Mouse (Mus musculus): Measurements from ENCODE around the gene Itpr2. TPM values are rescaled to one million over a fixed set of nuclear protein-coding genes. Genes with fewer than 3 reads are reported as not detected.

Gene Itpr2
- polyA plus RNA-seq, 1 experiment = 3.6 TPM

DNA sequence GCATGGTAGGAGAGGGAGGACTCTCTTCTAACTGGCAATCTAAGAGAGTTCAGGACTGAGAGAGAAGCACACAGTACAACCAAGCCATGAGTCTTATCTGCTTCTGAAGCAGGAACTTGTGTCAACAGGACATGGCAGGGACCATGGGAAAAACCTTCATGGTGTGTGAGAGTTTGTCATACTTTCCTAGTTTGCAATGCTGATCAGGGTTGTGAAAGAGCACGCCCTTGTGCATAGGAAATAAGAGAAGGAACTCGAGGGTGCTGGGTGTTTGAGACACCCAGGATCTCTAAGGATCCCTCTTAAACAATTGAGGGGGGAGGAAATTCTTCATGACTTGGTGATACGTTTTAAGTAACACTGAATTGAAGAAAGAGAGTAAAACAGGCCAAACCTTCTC, 172.9 kb downstream of the Itpr2 start:
- Histone ChIP-seq H3K4me3 (ENCODE audit: low read depth, low read length) (no peak overlapping the region), H3K36me3 (ENCODE audit: control insufficient read depth, insufficient read depth, low read length, poor library complexity, severe bottlenecking) (no peaks in the 10 kb centered on the region), H3K4me1 (ENCODE audit: control insufficient read depth, insufficient read depth, low read length) (no peaks in the 10 kb centered on the region), H3K9me3 (replicated peaks; ENCODE audit: control insufficient read depth, insufficient read depth, low read length, poor library complexity, severe bottlenecking) (0 out of 2 replicates have a peak, but pooled peaks cover 2% of the 10 kb centered on the region), H3K27ac (ENCODE audit: insufficient read depth, low read length) (no peak overlapping the region), H3K9ac (ENCODE audit: low read depth, poor library complexity, severe bottlenecking) (no peak overlapping the region), H3K27me3 (ENCODE audit: control insufficient read depth, insufficient read depth, low read length, poor library complexity, severe bottlenecking) (no peaks in the 10 kb centered on the region)
- TF ChIP-seq POLR2A (IDR thresholded peaks at IDR 0.05; ENCODE audit: insufficient read depth, low read length) (no peak), CTCF (IDR thresholded peaks at IDR 0.05; ENCODE audit: low read depth, low read length) (no peak), EP300 (IDR thresholded peaks at IDR 0.05; ENCODE audit: insufficient read depth, low read depth, low read length) (no peak)

DNA sequence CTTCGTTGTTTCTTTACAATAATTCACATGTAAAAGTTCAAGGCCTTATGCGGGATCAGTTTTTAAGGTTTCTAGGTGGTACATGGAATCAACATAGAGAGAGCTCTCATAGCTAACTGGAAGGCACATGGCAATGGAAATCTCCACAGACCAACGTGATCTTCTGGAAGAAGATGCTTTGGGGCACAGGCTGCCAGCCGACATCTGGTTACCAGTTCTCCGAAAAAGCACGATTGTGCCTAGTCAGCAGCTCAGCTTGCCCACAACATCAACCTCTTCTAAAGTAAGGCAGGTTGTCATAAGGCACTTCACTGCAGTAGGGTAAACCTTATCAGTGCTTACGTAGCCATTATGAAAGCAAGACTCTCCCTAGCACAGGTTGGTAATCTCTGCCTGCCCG, 175.4 kb downstream of the Itpr2 start:
- no peak overlapping the region for H3K27ac ChIP-seq (ENCODE audit: insufficient read depth, low read length)
- no peak overlapping the region for H3K9ac ChIP-seq (ENCODE audit: low read depth, poor library complexity, severe bottlenecking)
- H3K4me3 ChIP-seq (ENCODE audit: low read depth, low read length) = no peak overlapping the region
- no peaks in the 10 kb centered on the region for H3K36me3 ChIP-seq (ENCODE audit: control insufficient read depth, insufficient read depth, low read length, poor library complexity, severe bottlenecking)
- no peaks in the 10 kb centered on the region for H3K4me1 ChIP-seq (ENCODE audit: control insufficient read depth, insufficient read depth, low read length)
- no peak for TF ChIP-seq EP300 (IDR thresholded peaks at IDR 0.05; ENCODE audit: insufficient read depth, low read depth, low read length)
- no peak for TF ChIP-seq POLR2A (IDR thresholded peaks at IDR 0.05; ENCODE audit: insufficient read depth, low read length)
- TF ChIP-seq CTCF (IDR thresholded peaks at IDR 0.05; ENCODE audit: low read depth, low read length) = no peak
- H3K9me3 ChIP-seq (replicated peaks; ENCODE audit: control insufficient read depth, insufficient read depth, low read length, poor library complexity, severe bottlenecking) = 0 out of 2 replicates have a peak, but pooled peaks cover 2% of the 10 kb centered on the region
- H3K27me3 ChIP-seq (ENCODE audit: control insufficient read depth, insufficient read depth, low read length, poor library complexity, severe bottlenecking) = no peaks in the 10 kb centered on the region

DNA sequence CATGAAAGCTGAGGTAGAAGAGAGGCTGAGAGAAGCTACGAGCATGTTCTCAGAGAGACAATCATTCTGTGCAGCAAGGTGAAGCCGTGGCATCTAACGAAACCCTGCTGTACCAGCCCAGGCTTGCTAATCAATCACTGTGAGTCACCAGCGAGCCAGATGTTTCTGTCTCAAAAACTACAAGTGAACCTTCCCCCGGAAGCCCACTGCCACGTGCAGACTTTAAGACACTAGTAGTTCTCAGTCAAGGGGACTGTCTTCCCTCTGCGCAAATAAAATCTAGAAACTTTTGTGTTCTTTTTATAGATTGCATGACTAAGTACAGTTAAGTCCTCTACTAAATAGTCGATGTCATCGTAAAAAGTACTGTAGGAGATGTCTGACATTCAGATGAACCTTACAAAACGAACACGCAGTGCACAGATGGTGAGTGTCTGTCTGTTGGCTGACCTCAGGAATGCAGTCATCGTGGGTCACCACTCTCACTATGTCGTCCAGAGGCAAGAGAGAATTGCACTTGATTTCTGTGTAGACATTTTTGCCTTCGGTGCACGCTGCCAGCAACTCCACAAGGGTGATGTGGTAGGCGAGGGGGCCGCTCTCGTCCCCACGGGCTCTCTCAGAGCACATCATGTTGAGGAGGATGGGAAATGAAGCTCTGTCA, 177.3 kb downstream of the Itpr2 start:
- H3K27me3 ChIP-seq (ENCODE audit: control insufficient read depth, insufficient read depth, low read length, poor library complexity, severe bottlenecking) = no peaks in the 10 kb centered on the region
- H3K9ac ChIP-seq (ENCODE audit: low read depth, poor library complexity, severe bottlenecking) = no peak overlapping the region
- H3K36me3 ChIP-seq (ENCODE audit: control insufficient read depth, insufficient read depth, low read length, poor library complexity, severe bottlenecking) = no peaks in the 10 kb centered on the region
- TF ChIP-seq EP300 (IDR thresholded peaks at IDR 0.05; ENCODE audit: insufficient read depth, low read depth, low read length) (no peak), CTCF (IDR thresholded peaks at IDR 0.05; ENCODE audit: low read depth, low read length) (no peak), POLR2A (IDR thresholded peaks at IDR 0.05; ENCODE audit: insufficient read depth, low read length) (no peak)
- no peak overlapping the region for H3K4me3 ChIP-seq (ENCODE audit: low read depth, low read length)
- no peaks in the 10 kb centered on the region for H3K4me1 ChIP-seq (ENCODE audit: control insufficient read depth, insufficient read depth, low read length)
- H3K9me3 ChIP-seq (replicated peaks; ENCODE audit: control insufficient read depth, insufficient read depth, low read length, poor library complexity, severe bottlenecking) = no peaks in the 10 kb centered on the region
- no peak overlapping the region for H3K27ac ChIP-seq (ENCODE audit: insufficient read depth, low read length)

DNA sequence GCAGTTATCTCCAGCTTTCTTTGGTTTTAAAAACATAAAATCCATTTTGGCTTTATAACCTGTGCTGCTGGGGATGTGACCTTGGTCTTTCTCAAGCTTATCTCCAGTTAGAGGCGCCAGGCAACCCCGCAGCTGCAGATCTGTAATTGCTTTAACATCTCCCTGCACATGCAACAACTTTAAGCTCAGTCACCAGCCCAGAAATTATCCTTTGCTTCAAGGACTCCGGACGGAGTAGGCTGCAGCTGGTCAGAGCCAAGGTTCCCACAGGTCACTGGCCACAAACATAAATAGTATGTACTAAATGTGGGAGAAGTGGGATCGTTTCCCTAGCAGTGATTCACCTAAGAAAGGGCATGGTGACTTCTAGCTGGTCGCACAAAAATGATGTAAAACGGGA, 179.5 kb downstream of the Itpr2 start:
- no peak overlapping the region for H3K4me3 ChIP-seq (ENCODE audit: low read depth, low read length)
- no peaks in the 10 kb centered on the region for H3K9me3 ChIP-seq (replicated peaks; ENCODE audit: control insufficient read depth, insufficient read depth, low read length, poor library complexity, severe bottlenecking)
- no peaks in the 10 kb centered on the region for H3K27me3 ChIP-seq (ENCODE audit: control insufficient read depth, insufficient read depth, low read length, poor library complexity, severe bottlenecking)
- no peak overlapping the region for H3K27ac ChIP-seq (ENCODE audit: insufficient read depth, low read length)
- H3K36me3 ChIP-seq (ENCODE audit: control insufficient read depth, insufficient read depth, low read length, poor library complexity, severe bottlenecking) = no peaks in the 10 kb centered on the region
- no peak for TF ChIP-seq POLR2A (IDR thresholded peaks at IDR 0.05; ENCODE audit: insufficient read depth, low read length)
- no peak for TF ChIP-seq CTCF (IDR thresholded peaks at IDR 0.05; ENCODE audit: low read depth, low read length)
- TF ChIP-seq EP300 (IDR thresholded peaks at IDR 0.05; ENCODE audit: insufficient read depth, low read depth, low read length) = no peak
- H3K4me1 ChIP-seq (ENCODE audit: control insufficient read depth, insufficient read depth, low read length) = no peaks in the 10 kb centered on the region
- no peak overlapping the region for H3K9ac ChIP-seq (ENCODE audit: low read depth, poor library complexity, severe bottlenecking)

DNA sequence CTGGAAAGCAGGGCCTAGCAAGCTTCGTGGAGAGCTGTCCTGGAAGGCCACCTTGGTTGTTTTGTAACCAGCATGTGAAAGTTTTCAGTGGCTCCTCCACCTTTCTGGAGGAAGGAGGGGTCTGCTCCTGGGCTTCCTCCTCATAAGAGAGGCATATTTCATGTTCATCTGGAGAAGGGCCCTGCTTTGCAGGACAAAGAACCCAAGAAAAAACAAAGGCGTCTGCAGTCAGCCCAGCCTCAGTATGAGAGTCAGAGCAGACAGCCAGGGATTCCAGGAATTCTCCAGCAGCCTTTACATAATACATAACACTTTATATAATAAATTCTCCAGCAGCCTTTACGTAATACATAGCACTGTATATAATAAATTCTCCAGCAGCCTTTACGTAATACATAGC, 180.1 kb downstream of the Itpr2 start:
- no peak overlapping the region for H3K27ac ChIP-seq (ENCODE audit: insufficient read depth, low read length)

DNA sequence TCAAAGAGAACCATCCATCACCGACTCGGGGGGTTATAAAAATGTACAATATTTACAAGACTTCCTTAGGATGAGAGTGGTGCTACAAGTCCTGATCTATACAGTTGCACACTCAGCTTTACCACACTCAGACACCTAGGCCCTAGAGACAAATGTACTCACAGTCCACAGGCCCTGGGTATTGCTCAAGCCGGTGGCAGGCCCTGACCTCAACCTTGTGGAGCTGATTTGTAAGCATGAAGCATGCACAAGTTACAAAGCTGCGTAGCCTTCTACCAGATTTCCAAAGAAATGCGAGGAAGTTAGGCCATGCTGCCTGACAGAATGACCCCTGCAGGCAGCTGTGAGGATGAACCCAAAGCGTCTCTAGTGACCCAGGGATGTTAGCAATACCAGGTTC, 185.6 kb downstream of the Itpr2 start:
- Histone ChIP-seq H3K27ac (ENCODE audit: insufficient read depth, low read length) (no peak overlapping the region), H3K9ac (ENCODE audit: low read depth, poor library complexity, severe bottlenecking) (no peak overlapping the region), H3K4me1 (ENCODE audit: control insufficient read depth, insufficient read depth, low read length) (no peaks in the 10 kb centered on the region), H3K36me3 (ENCODE audit: control insufficient read depth, insufficient read depth, low read length, poor library complexity, severe bottlenecking) (no peaks in the 10 kb centered on the region), H3K4me3 (ENCODE audit: low read depth, low read length) (no peak overlapping the region), H3K9me3 (replicated peaks; ENCODE audit: control insufficient read depth, insufficient read depth, low read length, poor library complexity, severe bottlenecking) (no peaks in the 10 kb centered on the region), H3K27me3 (ENCODE audit: control insufficient read depth, insufficient read depth, low read length, poor library complexity, severe bottlenecking) (no peaks in the 10 kb centered on the region; the same call in 1 of the 2 replicates)
- TF ChIP-seq CTCF (IDR thresholded peaks at IDR 0.05; ENCODE audit: low read depth, low read length) (no peak), EP300 (IDR thresholded peaks at IDR 0.05; ENCODE audit: insufficient read depth, low read depth, low read length) (no peak), POLR2A (IDR thresholded peaks at IDR 0.05; ENCODE audit: insufficient read depth, low read length) (no peak)

More for the DNA sequence above, 180.1 kb downstream of the Itpr2 start:
- TF ChIP-seq EP300 (IDR thresholded peaks at IDR 0.05; ENCODE audit: insufficient read depth, low read depth, low read length) = no peak
- TF ChIP-seq CTCF (IDR thresholded peaks at IDR 0.05; ENCODE audit: low read depth, low read length) = no peak
- TF ChIP-seq POLR2A (IDR thresholded peaks at IDR 0.05; ENCODE audit: insufficient read depth, low read length) = no peak
- Histone ChIP-seq H3K27me3 (ENCODE audit: control insufficient read depth, insufficient read depth, low read length, poor library complexity, severe bottlenecking) (no peaks in the 10 kb centered on the region), H3K9ac (ENCODE audit: low read depth, poor library complexity, severe bottlenecking) (no peak overlapping the region), H3K36me3 (ENCODE audit: control insufficient read depth, insufficient read depth, low read length, poor library complexity, severe bottlenecking) (no peaks in the 10 kb centered on the region), H3K4me3 (ENCODE audit: low read depth, low read length) (no peak overlapping the region), H3K4me1 (ENCODE audit: control insufficient read depth, insufficient read depth, low read length) (no peaks in the 10 kb centered on the region), H3K9me3 (replicated peaks; ENCODE audit: control insufficient read depth, insufficient read depth, low read length, poor library complexity, severe bottlenecking) (no peaks in the 10 kb centered on the region)
